Mouse (Mus musculus): ENCODE results near the gene Ptpn9.
"Not testable (repeated sequence)": the region's sequence is repeated elsewhere in the genome, so short reads cannot be mapped to it uniquely, and the experiment has no call there.

Ptpn9 gene

GRCm38 (mm10) chr9:56994286-56995197, at the start of gene Ptpn9:
Gene Ptpn9, plus strand, starts transcription at chr9:56994923.
- peak; percentile 68 to 77 for DNase-seq (ENCODE audit: low spot score in 2 of 2)

GRCm38 (mm10) chr9:56947481-56947880, 47.2 kb upstream of the Ptpn9 start:
- DNase-seq (ENCODE audit: low spot score in 2 of 2), result not testable (repeated sequence)

- DNase-seq (ENCODE audit: low spot score in 2 of 2), result not testable (repeated sequence)
Measured at GRCm38 (mm10) chr9:56948699-56949098, 46.0 kb upstream of the Ptpn9 start.

GRCm38 (mm10) chr9:56949767-56950166, 45.0 kb upstream of the Ptpn9 start:
- no peak for DNase-seq (ENCODE audit: low spot score in 2 of 2)

GRCm38 (mm10) chr9:56950414-56951400, 44.0 kb upstream of the Ptpn9 start, which contains the start of gene Snupn:
Gene Snupn, plus strand, starts transcription at chr9:56950878.
- peak; percentile 92 to 97 for DNase-seq (ENCODE audit: low spot score in 2 of 2)

- DNase-seq (ENCODE audit: low spot score in 2 of 2), result no peak
Measured at GRCm38 (mm10) chr9:56953562-56953961, 41.2 kb upstream of the Ptpn9 start.

GRCm38 (mm10) chr9:56956966-56957675, 37.6 kb upstream of the Ptpn9 start:
- no peak for DNase-seq (ENCODE audit: low spot score in 2 of 2)

GRCm38 (mm10) chr9:56958689-56959088, 36.0 kb upstream of the Ptpn9 start:
- DNase-seq (ENCODE audit: low spot score in 2 of 2), result no peak

- DNase-seq (ENCODE audit: low spot score in 2 of 2), result no peak
Measured at GRCm38 (mm10) chr9:56961591-56961990, 33.1 kb upstream of the Ptpn9 start.

GRCm38 (mm10) chr9:56970158-56970557, 24.6 kb upstream of the Ptpn9 start:
- no peak for DNase-seq (ENCODE audit: low spot score in 2 of 2)

- DNase-seq (ENCODE audit: low spot score in 2 of 2), result no peak
Measured at GRCm38 (mm10) chr9:56973960-56974524, 20.7 kb upstream of the Ptpn9 start.

GRCm38 (mm10) chr9:56975199-56975598, 19.5 kb upstream of the Ptpn9 start:
- DNase-seq (ENCODE audit: low spot score in 2 of 2), result no peak

GRCm38 (mm10) chr9:56980186-56980585, 14.5 kb upstream of the Ptpn9 start:
- no peak for DNase-seq (ENCODE audit: low spot score in 2 of 2)

- no peak for DNase-seq (ENCODE audit: low spot score in 2 of 2)
Measured at GRCm38 (mm10) chr9:56981502-56981901, 13.2 kb upstream of the Ptpn9 start.

GRCm38 (mm10) chr9:56995198-56996027, 690 bp downstream of the Ptpn9 start:
- no peak for DNase-seq (ENCODE audit: low spot score in 2 of 2)

- DNase-seq (ENCODE audit: low spot score in 2 of 2), result peak in 1 of 2 experiments; percentile 9
Measured at GRCm38 (mm10) chr9:56996028-56996346, 1.3 kb downstream of the Ptpn9 start.

GRCm38 (mm10) chr9:56997206-56997605, 2.5 kb downstream of the Ptpn9 start:
- DNase-seq (ENCODE audit: low spot score in 2 of 2), result not testable (repeated sequence)

- no peak for DNase-seq (ENCODE audit: low spot score in 2 of 2)
Measured at GRCm38 (mm10) chr9:57003011-57003410, 8.3 kb downstream of the Ptpn9 start.

- DNase-seq (ENCODE audit: low spot score in 2 of 2), result no peak
Measured at GRCm38 (mm10) chr9:57012393-57012792, 17.7 kb downstream of the Ptpn9 start.

GRCm38 (mm10) chr9:57012895-57013294, 18.2 kb downstream of the Ptpn9 start:
- DNase-seq (ENCODE audit: low spot score in 2 of 2), result no peak
